Mouse (Mus musculus): Measurements from ENCODE around the gene Fam196b. TPM values are rescaled to one million over a fixed set of nuclear protein-coding genes. Genes with fewer than 3 reads are reported as not detected.

The Fam196b gene
- polyA plus RNA-seq, 1 experiment from 2014 or later, result 0.28 TPM

GRCm38 (mm10) chr11:34300064-34300463 lies 14.6 kb upstream of the Fam196b start:
- H3K36me3 ChIP-seq, result no peaks in the 10 kb centered on the region
- H3K4me3 ChIP-seq (replicated peaks), result no peak overlapping the region
- H3K27me3 ChIP-seq (replicated peaks), result no peaks in the 10 kb centered on the region
- H3K9me3 ChIP-seq, result no peaks in the 10 kb centered on the region
- no peaks in the 10 kb centered on the region for H3K4me1 ChIP-seq
- no peak overlapping the region for H3K4me2 ChIP-seq
- no peak overlapping the region for H3K27ac ChIP-seq
- ATAC-seq (ENCODE audit: insufficient read depth, low FRiP score, low read depth), result no peak
- 86% methylated on average over 7 of the region's 7 CpGs for WGBS
- H3K9ac ChIP-seq, result no peak overlapping the region

- Histone ChIP-seq H3K4me1 (no peaks in the 10 kb centered on the region), H3K36me3 (no peaks in the 10 kb centered on the region), H3K27ac (no peak overlapping the region), H3K9me3 (no peaks in the 10 kb centered on the region), H3K4me3 (replicated peaks) (no peak overlapping the region), H3K9ac (no peak overlapping the region), H3K27me3 (replicated peaks) (no peaks in the 10 kb centered on the region), H3K4me2 (no peak overlapping the region)
- WGBS, result 71% methylated on average over 3 of the region's 3 CpGs
- ATAC-seq (ENCODE audit: insufficient read depth, low FRiP score, low read depth), result no peak
These were observed 8.4 kb upstream of the Fam196b start for GRCm38 (mm10) chr11:34306231-34306630.

- 85% methylated on average over 3 of the region's 3 CpGs for WGBS
- H3K27me3 ChIP-seq (replicated peaks), result no peaks in the 10 kb centered on the region
- H3K36me3 ChIP-seq, result no peaks in the 10 kb centered on the region
- H3K9me3 ChIP-seq, result no peaks in the 10 kb centered on the region
- no peak overlapping the region for H3K4me2 ChIP-seq
- no peak overlapping the region for H3K9ac ChIP-seq
- no peak overlapping the region for H3K4me3 ChIP-seq (replicated peaks)
- no peak for ATAC-seq (ENCODE audit: insufficient read depth, low FRiP score, low read depth)
- H3K27ac ChIP-seq, result no peak overlapping the region
- no peaks in the 10 kb centered on the region for H3K4me1 ChIP-seq
These were observed 5.9 kb upstream of the Fam196b start for GRCm38 (mm10) chr11:34308731-34309130.

GRCm38 (mm10) chr11:34309360-34309759 lies 5.3 kb upstream of the Fam196b start:
- ATAC-seq (ENCODE audit: insufficient read depth, low FRiP score, low read depth), result no peak
- Histone ChIP-seq H3K9me3 (no peaks in the 10 kb centered on the region), H3K27ac (no peak overlapping the region), H3K36me3 (no peaks in the 10 kb centered on the region), H3K4me3 (replicated peaks) (no peak overlapping the region), H3K4me2 (no peak overlapping the region), H3K4me1 (no peaks in the 10 kb centered on the region), H3K27me3 (replicated peaks) (no peaks in the 10 kb centered on the region), H3K9ac (no peak overlapping the region)
- 77% methylated on average over 2 of the region's 2 CpGs for WGBS

GRCm38 (mm10) chr11:34311717-34312116 lies 2.9 kb upstream of the Fam196b start:
- 43% methylated on average over 5 of the region's 5 CpGs for WGBS
- Histone ChIP-seq H3K27me3 (replicated peaks) (no peaks in the 10 kb centered on the region), H3K4me2 (no peak overlapping the region), H3K36me3 (no peaks in the 10 kb centered on the region), H3K9me3 (no peaks in the 10 kb centered on the region), H3K4me1 (no peaks in the 10 kb centered on the region), H3K27ac (no peak overlapping the region), H3K9ac (no peak overlapping the region), H3K4me3 (replicated peaks) (no peak overlapping the region)
- no peak for ATAC-seq (ENCODE audit: insufficient read depth, low FRiP score, low read depth)

- Histone ChIP-seq H3K9me3 (no peaks in the 10 kb centered on the region), H3K9ac (no peak overlapping the region), H3K4me1 (no peaks in the 10 kb centered on the region), H3K27me3 (replicated peaks) (no peaks in the 10 kb centered on the region), H3K27ac (no peak overlapping the region), H3K4me3 (replicated peaks) (no peak overlapping the region), H3K4me2 (no peak overlapping the region), H3K36me3 (no peaks in the 10 kb centered on the region)
- ATAC-seq (ENCODE audit: insufficient read depth, low FRiP score, low read depth), result no peak
- 57% methylated on average over 7 of the region's 7 CpGs for WGBS
These were observed 2.4 kb upstream of the Fam196b start for GRCm38 (mm10) chr11:34312208-34312607.

- ATAC-seq (ENCODE audit: insufficient read depth, low FRiP score, low read depth), result no peak
- Histone ChIP-seq H3K27me3 (replicated peaks) (no peaks in the 10 kb centered on the region), H3K9me3 (no peaks in the 10 kb centered on the region), H3K27ac (no peak overlapping the region), H3K9ac (no peak overlapping the region), H3K36me3 (no peaks in the 10 kb centered on the region), H3K4me3 (replicated peaks) (no peak overlapping the region), H3K4me2 (no peak overlapping the region), H3K4me1 (no peaks in the 10 kb centered on the region)
- WGBS, result 50% methylated on average over 5 of the region's 5 CpGs
These were observed 761 bp downstream of the Fam196b start for GRCm38 (mm10) chr11:34315383-34315782.

- ATAC-seq (ENCODE audit: insufficient read depth, low FRiP score, low read depth), result no peak
- Histone ChIP-seq H3K9ac (no peak overlapping the region), H3K36me3 (no peaks in the 10 kb centered on the region), H3K27me3 (replicated peaks) (no peaks in the 10 kb centered on the region), H3K9me3 (no peaks in the 10 kb centered on the region), H3K4me3 (replicated peaks) (no peak overlapping the region), H3K4me1 (no peaks in the 10 kb centered on the region), H3K27ac (no peak overlapping the region), H3K4me2 (no peak overlapping the region)
- WGBS, result 79% methylated on average over 10 of the region's 10 CpGs
These were observed 1.6 kb downstream of the Fam196b start for GRCm38 (mm10) chr11:34316176-34316575.

- Histone ChIP-seq H3K9me3 (no peaks in the 10 kb centered on the region), H3K27me3 (replicated peaks) (no peaks in the 10 kb centered on the region), H3K9ac (no peak overlapping the region), H3K27ac (no peak overlapping the region), H3K4me3 (replicated peaks) (no peak overlapping the region), H3K4me1 (no peaks in the 10 kb centered on the region), H3K36me3 (no peaks in the 10 kb centered on the region), H3K4me2 (no peak overlapping the region)
- ATAC-seq (ENCODE audit: insufficient read depth, low FRiP score, low read depth), result no peak
- WGBS, result 78% methylated on average over 8 of the region's 8 CpGs
These were observed 2.4 kb downstream of the Fam196b start for GRCm38 (mm10) chr11:34317001-34317400.

- ATAC-seq (ENCODE audit: insufficient read depth, low FRiP score, low read depth), result no peak
- Histone ChIP-seq H3K9ac (no peak overlapping the region), H3K4me2 (no peak overlapping the region), H3K4me3 (replicated peaks) (no peak overlapping the region), H3K9me3 (no peaks in the 10 kb centered on the region), H3K4me1 (no peaks in the 10 kb centered on the region), H3K36me3 (no peaks in the 10 kb centered on the region), H3K27me3 (replicated peaks) (no peaks in the 10 kb centered on the region), H3K27ac (no peak overlapping the region)
- 73% methylated on average over 1 of the region's 1 CpGs for WGBS
These were observed 4.7 kb downstream of the Fam196b start for GRCm38 (mm10) chr11:34319282-34319681.

GRCm38 (mm10) chr11:34323664-34324063 lies 9.0 kb downstream of the Fam196b start:
- 72% methylated on average over 8 of the region's 8 CpGs for WGBS
- no peak for ATAC-seq (ENCODE audit: insufficient read depth, low FRiP score, low read depth)
- no peaks in the 10 kb centered on the region for H3K27me3 ChIP-seq (replicated peaks)
- no peak overlapping the region for H3K9ac ChIP-seq
- no peak overlapping the region for H3K4me3 ChIP-seq (replicated peaks)
- no peaks in the 10 kb centered on the region for H3K9me3 ChIP-seq
- no peak overlapping the region for H3K4me2 ChIP-seq
- no peaks in the 10 kb centered on the region for H3K36me3 ChIP-seq
- no peak overlapping the region for H3K27ac ChIP-seq
- no peaks in the 10 kb centered on the region for H3K4me1 ChIP-seq

- H3K27me3 ChIP-seq (replicated peaks), result no peaks in the 10 kb centered on the region
- H3K27ac ChIP-seq, result no peak overlapping the region
- WGBS, result 51% methylated on average over 7 of the region's 7 CpGs
- no peak overlapping the region for H3K4me2 ChIP-seq
- no peaks in the 10 kb centered on the region for H3K9me3 ChIP-seq
- H3K4me1 ChIP-seq, result no peaks in the 10 kb centered on the region
- no peak overlapping the region for H3K4me3 ChIP-seq (replicated peaks)
- H3K36me3 ChIP-seq, result no peaks in the 10 kb centered on the region
- ATAC-seq (ENCODE audit: insufficient read depth, low FRiP score, low read depth), result no peak
- no peak overlapping the region for H3K9ac ChIP-seq
These were observed 17.9 kb downstream of the Fam196b start for GRCm38 (mm10) chr11:34332344-34333031.

- H3K9ac ChIP-seq, result no peak overlapping the region
- H3K36me3 ChIP-seq, result no peaks in the 10 kb centered on the region
- no peaks in the 10 kb centered on the region for H3K4me1 ChIP-seq
- no peak overlapping the region for H3K4me3 ChIP-seq (replicated peaks)
- WGBS, result 72% methylated on average over 1 of the region's 1 CpGs
- ATAC-seq (ENCODE audit: insufficient read depth, low FRiP score, low read depth), result no peak
- H3K27me3 ChIP-seq (replicated peaks), result no peaks in the 10 kb centered on the region
- H3K9me3 ChIP-seq, result no peaks in the 10 kb centered on the region
- H3K4me2 ChIP-seq, result no peak overlapping the region
- H3K27ac ChIP-seq, result no peak overlapping the region
These were observed 23.3 kb downstream of the Fam196b start for GRCm38 (mm10) chr11:34337907-34338306.

All from stomach, embryonic 15.5 days (tissue).